Mouse (Mus musculus) C2C12 (cell line): ENCODE results near the gene Slc2a4. TPM values are rescaled to one million over a fixed set of nuclear protein-coding genes. Genes with fewer than 3 reads are reported as not detected.

Experiments
- H3K27me3 ChIP-seq: one replicate; pipeline ENCODE4 v1.6.1; 2011; ENCODE audit not compliant: control insufficient read depth, insufficient read depth, insufficient read length
- H3K36me3 ChIP-seq: one replicate; pipeline ENCODE4 v1.6.1; 2011; ENCODE audit not compliant: control insufficient read depth, insufficient read depth
- H3K4me3 ChIP-seq: one replicate; pipeline ENCODE4 v1.5.1; 2011; ENCODE audit warnings: mild to moderate bottlenecking, control low read depth; ENCODE audit not compliant: poor library complexity, insufficient read depth, severe bottlenecking
- H3K79me2 ChIP-seq: one replicate; pipeline ENCODE4 v1.6.1; 2011; ENCODE audit not compliant: control insufficient read depth, insufficient read depth
- H3K79me3 ChIP-seq: one replicate; pipeline ENCODE4 v1.6.1; 2011; ENCODE audit warnings: low read depth, control low read depth
- H3ac ChIP-seq: one replicate; pipeline ENCODE3; 2011; ENCODE audit warnings: low read depth; ENCODE audit not compliant: control insufficient read depth, insufficient read length
- CEBPB ChIP-seq: IDR thresholded peaks from one replicate; pipeline ENCODE4 v1.6.1; 2011; ENCODE audit warnings: low read depth, mild to moderate bottlenecking, control low read depth, moderate library complexity
- CTCF ChIP-seq: IDR thresholded peaks from one replicate; pipeline ENCODE4 v1.5.1; 2011; ENCODE audit not compliant: control insufficient read depth, insufficient read depth, insufficient read length
- FOSL1 ChIP-seq: IDR thresholded peaks from one replicate; pipeline ENCODE4 v1.8.0; 2011; ENCODE audit warnings: mild to moderate bottlenecking, low read length; ENCODE audit not compliant: poor library complexity, insufficient read depth, severe bottlenecking
- MAX ChIP-seq: IDR thresholded peaks from one replicate; pipeline ENCODE4 v1.6.1; 2011; ENCODE audit warnings: mild to moderate bottlenecking, control low read depth
- MYOD1 ChIP-seq: IDR thresholded peaks from one replicate; pipeline ENCODE4 v1.6.1; 2011; ENCODE audit warnings: low read depth; ENCODE audit not compliant: control insufficient read depth, insufficient read length
- MYOG ChIP-seq: IDR thresholded peaks from one replicate; pipeline ENCODE4 v1.6.1; 2011; ENCODE audit not compliant: control insufficient read depth, insufficient read length; ENCODE audit errors: extremely low read depth
- USF1 ChIP-seq: IDR thresholded peaks from one replicate; pipeline ENCODE4 v1.6.1; 2011; ENCODE audit warnings: low read depth, mild to moderate bottlenecking, control low read depth, moderate library complexity
- microRNA-seq: library from miRNA; unstranded; fragments of <30 nt; microRNA quantifications from one replicate; pipeline ENCODE4, GENCODE M21; 2019; ENCODE audit warnings: borderline microRNAs expressed
- polyA plus RNA-seq: library from polyadenylated mRNA; unstranded; fragments of >200 nt; fragmentation: generic; extraction: Trizol; gene quantifications from one replicate; pipeline ENCODE4 v1.2.1, GENCODE M21; 2012; ENCODE audit warnings: missing spikeins

The Slc2a4 gene
- polyA plus RNA-seq, 1 experiment = 0.53 TPM

DNA sequence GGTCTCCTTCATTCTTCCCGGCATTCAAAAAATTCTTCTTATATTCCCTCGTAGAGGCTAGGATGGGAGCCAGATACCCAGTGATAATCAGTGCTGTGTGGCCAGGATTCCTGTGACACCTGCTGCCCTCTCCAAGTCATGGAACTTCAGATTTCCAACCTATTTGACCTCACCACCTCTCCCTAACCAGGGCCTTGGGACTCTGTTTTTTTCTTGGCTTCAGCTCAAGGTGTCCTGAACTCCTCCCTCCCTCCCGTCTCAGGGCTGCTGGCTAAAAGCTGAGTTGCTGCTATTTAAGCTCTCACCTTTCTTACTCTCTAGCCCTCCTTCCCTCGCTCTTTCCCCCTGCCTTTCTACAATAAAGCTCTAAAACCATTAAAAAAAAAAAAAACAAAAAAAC is 48.1 kb downstream of the Slc2a4 start:
- no peak overlapping the region for H3ac ChIP-seq
- H3K4me3 ChIP-seq = peak overlapping the region; percentile 93
- H3K36me3 ChIP-seq = peaks cover 11% of the 10 kb centered on the region
- TF ChIP-seq MAX (no peak), MYOD1 (no peak), CEBPB (no peak), CTCF (no peak), FOSL1 (no peak), USF1 (no peak), MYOG (no peak)
- peaks cover 28% of the 10 kb centered on the region for H3K79me2 ChIP-seq
- no peaks in the 10 kb centered on the region for H3K27me3 ChIP-seq
- peaks cover 17% of the 10 kb centered on the region for H3K79me3 ChIP-seq

GRCm38 (mm10) chr11:69895291-69895690 is 52.7 kb downstream of the Slc2a4 start, which contains the start of gene Acap1:
Gene Acap1 (minus strand): TSS chr11:69895539.
- no peaks in the 10 kb centered on the region for H3K36me3 ChIP-seq
- no peak for TF ChIP-seq MYOG
- no peak for TF ChIP-seq MYOD1
- TF ChIP-seq CTCF = no peak
- TF ChIP-seq FOSL1 = no peak
- TF ChIP-seq USF1 = no peak
- no peak for TF ChIP-seq MAX
- no peak for TF ChIP-seq CEBPB
- H3ac ChIP-seq = no peak within 1 kb of the TSS
- no peaks in the 10 kb centered on the region for H3K79me3 ChIP-seq
- H3K27me3 ChIP-seq = no peaks in the 10 kb centered on the region
- no peak within 1 kb of the TSS for H3K4me3 ChIP-seq
- H3K79me2 ChIP-seq = no peaks in the 10 kb centered on the region

- no peaks in the 10 kb centered on the region for H3K79me2 ChIP-seq
- H3K36me3 ChIP-seq = no peaks in the 10 kb centered on the region
- H3K4me3 ChIP-seq = no peak overlapping the region
- H3K27me3 ChIP-seq = no peaks in the 10 kb centered on the region
- no peaks in the 10 kb centered on the region for H3K79me3 ChIP-seq
- no peak for TF ChIP-seq MYOG
- TF ChIP-seq CTCF = no peak
- H3ac ChIP-seq = no peak overlapping the region
Measured at GRCm38 (mm10) chr11:69894671-69895070, 53.3 kb downstream of the Slc2a4 start.

Small RNA genes lying within 50 kb of the gene (microRNA-seq; reads per million reads assigned to microRNA genes)
- gene Gm44349 = 0.20 reads per million

Other genes with a start within 250 kb of the Slc2a4 start
- gene Polr2a, start 189.6 kb downstream of the Slc2a4 start, polyA plus RNA-seq = 84.2 TPM
- 0.08 TPM for gene Slc35g3, start 186.2 kb downstream of the Slc2a4 start, polyA plus RNA-seq
- gene Zbtb4, start 182.3 kb downstream of the Slc2a4 start, polyA plus RNA-seq = 3.0 TPM
- gene Chrnb1, start 152.2 kb downstream of the Slc2a4 start, polyA plus RNA-seq = 37.7 TPM
- 4.2 TPM for gene Fgf11, start 146.3 kb downstream of the Slc2a4 start, polyA plus RNA-seq
- 0.32 TPM for gene Tmem102, start 142.6 kb downstream of the Slc2a4 start, polyA plus RNA-seq
- gene Gm39566, start 132.9 kb downstream of the Slc2a4 start, polyA plus RNA-seq = not detected
- not detected for gene Spem2, start 129.7 kb downstream of the Slc2a4 start, polyA plus RNA-seq
- gene Spem1, start 126.0 kb downstream of the Slc2a4 start, polyA plus RNA-seq = not detected
- gene Nlgn2, start 110.4 kb downstream of the Slc2a4 start, polyA plus RNA-seq = 10.7 TPM
- gene Tmem256, start 109.7 kb downstream of the Slc2a4 start, polyA plus RNA-seq = 260 TPM
- 82.7 TPM for gene Plscr3, start 101.8 kb downstream of the Slc2a4 start, polyA plus RNA-seq
- not detected for gene Tnk1, start 89.5 kb downstream of the Slc2a4 start, polyA plus RNA-seq
- gene Tmem95, start 70.2 kb downstream of the Slc2a4 start, polyA plus RNA-seq = not detected
- 17.2 TPM for gene Kctd11, start 66.8 kb downstream of the Slc2a4 start, polyA plus RNA-seq
- gene Acap1, start 52.6 kb downstream of the Slc2a4 start, polyA plus RNA-seq = 0.21 TPM
- gene 2810408A11Rik, start 47.2 kb downstream of the Slc2a4 start, polyA plus RNA-seq = 2.4 TPM
- 38.4 TPM for gene Neurl4, start 47.1 kb downstream of the Slc2a4 start, polyA plus RNA-seq
- gene Gps2, start 34.3 kb downstream of the Slc2a4 start, polyA plus RNA-seq = 37.3 TPM
- 2,142 TPM for gene Eif5a, start 26.2 kb downstream of the Slc2a4 start, polyA plus RNA-seq
- 0.02 TPM for gene Ybx2, start 12.4 kb downstream of the Slc2a4 start, polyA plus RNA-seq
- 0.06 TPM for gene Cldn7, start 16.6 kb upstream of the Slc2a4 start, polyA plus RNA-seq
- gene Ctdnep1, start 33.0 kb upstream of the Slc2a4 start, polyA plus RNA-seq = 141 TPM
- 111 TPM for gene Elp5, start 34.3 kb upstream of the Slc2a4 start, polyA plus RNA-seq
- gene Gabarap, start 43.0 kb upstream of the Slc2a4 start, polyA plus RNA-seq = 362 TPM
- gene Phf23, start 47.6 kb upstream of the Slc2a4 start, polyA plus RNA-seq = 93.4 TPM
- 36.4 TPM for gene Dvl2, start 52.4 kb upstream of the Slc2a4 start, polyA plus RNA-seq
- gene Acadvl, start 67.2 kb upstream of the Slc2a4 start, polyA plus RNA-seq = 87.8 TPM
- gene Dlg4, start 68.8 kb upstream of the Slc2a4 start, polyA plus RNA-seq = 25.3 TPM
- 4.0 TPM for gene Asgr1, start 105.9 kb upstream of the Slc2a4 start, polyA plus RNA-seq
- gene Asgr2, start 144.5 kb upstream of the Slc2a4 start, polyA plus RNA-seq = 1.3 TPM
- gene Mgl2, start 182.1 kb upstream of the Slc2a4 start, polyA plus RNA-seq = 1.8 TPM
- 0.20 TPM for gene Clec10a, start 208.0 kb upstream of the Slc2a4 start, polyA plus RNA-seq